Mouse (Mus musculus): ENCODE data around the gene Gm17349.

DNA sequence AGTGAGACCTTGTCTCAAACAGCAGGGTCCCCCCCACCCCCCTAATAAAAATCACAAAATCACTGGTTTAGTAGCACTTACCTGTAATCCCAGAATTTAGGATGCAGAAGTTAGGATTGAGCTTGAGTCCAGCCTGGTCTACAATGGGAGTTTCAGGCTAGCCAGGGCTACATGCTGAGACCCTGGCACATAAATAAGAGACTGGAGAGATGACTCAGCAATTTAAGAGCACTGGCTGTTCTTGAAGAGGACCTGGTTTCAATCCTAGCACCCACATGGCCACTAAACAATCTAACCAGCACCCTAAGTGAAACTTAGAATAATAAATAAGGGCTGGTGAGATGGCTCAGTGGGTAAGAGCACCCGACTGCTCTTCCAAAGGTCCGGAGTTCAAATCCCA, 25.9 kb upstream of the Gm17349 start:
- TF ChIP-seq CTCF (IDR thresholded peaks at IDR 0.05; ENCODE audit: low read depth, low read length) (no peak), TAL1 (conservative IDR thresholded peaks at IDR 0.05; ENCODE audit: low read depth, low read length) (no peak), GATA1 (IDR thresholded peaks at IDR 0.05; ENCODE audit: borderline replicate concordance, low read length) (no peak), POLR2AphosphoS5 (IDR thresholded peaks at IDR 0.05; ENCODE audit: insufficient replicate concordance, low read depth, low read length) (no peak)
